Mouse (Mus musculus): ENCODE measurements around the gene Clmp. TPM values are rescaled to one million over a fixed set of nuclear protein-coding genes. Genes with fewer than 3 reads are reported as not detected.
"Not testable (repeated sequence)": the region's sequence is repeated elsewhere in the genome, so short reads cannot be mapped to it uniquely, and the experiment has no call there.

Gene Clmp
- polyA plus RNA-seq, 1 experiment: 2.0 TPM

DNA sequence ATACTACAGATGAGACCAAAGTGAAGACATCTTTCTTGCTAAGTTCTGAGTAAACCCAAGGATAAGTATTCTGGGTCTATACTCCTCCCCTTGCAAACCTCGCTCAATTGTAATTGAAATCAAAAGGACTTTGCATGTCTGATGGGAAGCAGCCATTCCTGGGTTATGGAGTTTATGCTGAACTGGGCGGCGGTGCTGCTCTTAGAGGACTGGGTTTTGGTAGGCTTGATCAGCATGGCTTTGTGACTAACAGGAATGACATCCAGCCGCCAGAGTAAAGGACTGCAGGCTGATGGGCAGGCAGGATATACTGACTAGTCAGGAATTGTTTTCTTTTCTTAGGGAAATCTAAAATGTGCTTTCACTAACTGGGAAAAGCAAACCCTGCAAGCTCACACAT is 82.2 kb downstream of the Clmp start:
- H3K27ac ChIP-seq (ENCODE audit: insufficient read depth, low read depth, low read length): no peak overlapping the region
- H3K4me3 ChIP-seq (ENCODE audit: insufficient read depth, low read length): no peak overlapping the region
- peaks cover 36% of the 10 kb centered on the region for H3K4me1 ChIP-seq (ENCODE audit: control insufficient read depth, insufficient read depth, low read length)
- TF ChIP-seq POLR2A (IDR thresholded peaks at IDR 0.05; ENCODE audit: borderline replicate concordance, low read depth, low read length) (no peak), CTCF (IDR thresholded peaks at IDR 0.05; ENCODE audit: low read depth, low read length) (no peak)

GRCm38 (mm10) chr9:40772246-40772645 is 86.5 kb downstream of the Clmp start:
- Histone ChIP-seq H3K27ac (ENCODE audit: insufficient read depth, low read depth, low read length) (no peak overlapping the region), H3K4me3 (ENCODE audit: insufficient read depth, low read length) (no peak overlapping the region)

GRCm38 (mm10) chr9:40773142-40773541 is 87.4 kb downstream of the Clmp start:
- not testable (repeated sequence) for H3K4me3 ChIP-seq (ENCODE audit: insufficient read depth, low read length); H3K27ac ChIP-seq (ENCODE audit: insufficient read depth, low read depth, low read length)
- peaks cover 10% of the 10 kb centered on the region for H3K4me1 ChIP-seq (ENCODE audit: control insufficient read depth, insufficient read depth, low read length)

More at GRCm38 (mm10) chr9:40772246-40772645, 86.5 kb downstream of the Clmp start:
- peaks cover 14% of the 10 kb centered on the region for H3K4me1 ChIP-seq (ENCODE audit: control insufficient read depth, insufficient read depth, low read length)
- TF ChIP-seq CTCF (IDR thresholded peaks at IDR 0.05; ENCODE audit: low read depth, low read length): no peak
- TF ChIP-seq POLR2A (IDR thresholded peaks at IDR 0.05; ENCODE audit: borderline replicate concordance, low read depth, low read length): no peak

DNA sequence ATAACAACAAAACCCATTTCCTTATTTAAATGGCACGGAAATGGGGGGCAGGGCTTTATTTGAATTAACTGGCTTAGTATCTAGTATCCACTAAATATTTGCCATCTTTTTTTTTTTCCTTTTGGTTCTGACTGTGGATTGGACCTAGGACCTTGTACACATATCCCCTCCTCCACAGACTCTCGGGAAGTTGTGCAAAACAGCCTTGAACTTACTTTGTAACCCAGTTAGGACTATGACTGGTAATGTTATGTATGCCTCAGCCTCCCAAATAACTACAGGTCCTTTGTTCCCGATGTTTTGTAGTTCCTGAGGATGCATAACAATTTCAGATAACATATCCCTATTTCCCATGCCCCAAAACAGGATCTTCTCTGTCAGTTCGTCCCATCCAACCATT is 88.1 kb downstream of the Clmp start:
- TF ChIP-seq POLR2A (IDR thresholded peaks at IDR 0.05; ENCODE audit: borderline replicate concordance, low read depth, low read length) (no peak), CTCF (IDR thresholded peaks at IDR 0.05; ENCODE audit: low read depth, low read length) (no peak)
- peaks cover 7% of the 10 kb centered on the region for H3K4me1 ChIP-seq (ENCODE audit: control insufficient read depth, insufficient read depth, low read length)
- no peak overlapping the region for H3K27ac ChIP-seq (ENCODE audit: insufficient read depth, low read depth, low read length)
- H3K4me3 ChIP-seq (ENCODE audit: insufficient read depth, low read length): no peak overlapping the region

- Histone ChIP-seq H3K27ac (ENCODE audit: insufficient read depth, low read depth, low read length) (no peak overlapping the region), H3K4me1 (ENCODE audit: control insufficient read depth, insufficient read depth, low read length) (peaks cover 18% of the 10 kb centered on the region), H3K4me3 (ENCODE audit: insufficient read depth, low read length) (no peak overlapping the region)
- TF ChIP-seq CTCF (IDR thresholded peaks at IDR 0.05; ENCODE audit: low read depth, low read length) (no peak), POLR2A (IDR thresholded peaks at IDR 0.05; ENCODE audit: borderline replicate concordance, low read depth, low read length) (no peak)
Measured at GRCm38 (mm10) chr9:40776044-40776443, 90.3 kb downstream of the Clmp start.

GRCm38 (mm10) chr9:40776459-40777248 is 90.9 kb downstream of the Clmp start:
- Histone ChIP-seq H3K27ac (ENCODE audit: insufficient read depth, low read depth, low read length) (no peak overlapping the region), H3K4me1 (ENCODE audit: control insufficient read depth, insufficient read depth, low read length) (peaks cover 24% of the 10 kb centered on the region), H3K4me3 (ENCODE audit: insufficient read depth, low read length) (no peak overlapping the region)
- no peak for TF ChIP-seq POLR2A (IDR thresholded peaks at IDR 0.05; ENCODE audit: borderline replicate concordance, low read depth, low read length)
- TF ChIP-seq CTCF (IDR thresholded peaks at IDR 0.05; ENCODE audit: low read depth, low read length): no peak

- H3K4me1 ChIP-seq (ENCODE audit: control insufficient read depth, insufficient read depth, low read length): peaks cover 48% of the 10 kb centered on the region
- peak overlapping the region; percentile 21; the same call in 1 of the 2 replicates for H3K27ac ChIP-seq (ENCODE audit: insufficient read depth, low read depth, low read length)
- TF ChIP-seq CTCF (IDR thresholded peaks at IDR 0.05; ENCODE audit: low read depth, low read length): no peak
- TF ChIP-seq POLR2A (IDR thresholded peaks at IDR 0.05; ENCODE audit: borderline replicate concordance, low read depth, low read length): no peak
- H3K4me3 ChIP-seq (ENCODE audit: insufficient read depth, low read length): no peak overlapping the region
Measured at GRCm38 (mm10) chr9:40780111-40780510, 94.3 kb downstream of the Clmp start.

DNA sequence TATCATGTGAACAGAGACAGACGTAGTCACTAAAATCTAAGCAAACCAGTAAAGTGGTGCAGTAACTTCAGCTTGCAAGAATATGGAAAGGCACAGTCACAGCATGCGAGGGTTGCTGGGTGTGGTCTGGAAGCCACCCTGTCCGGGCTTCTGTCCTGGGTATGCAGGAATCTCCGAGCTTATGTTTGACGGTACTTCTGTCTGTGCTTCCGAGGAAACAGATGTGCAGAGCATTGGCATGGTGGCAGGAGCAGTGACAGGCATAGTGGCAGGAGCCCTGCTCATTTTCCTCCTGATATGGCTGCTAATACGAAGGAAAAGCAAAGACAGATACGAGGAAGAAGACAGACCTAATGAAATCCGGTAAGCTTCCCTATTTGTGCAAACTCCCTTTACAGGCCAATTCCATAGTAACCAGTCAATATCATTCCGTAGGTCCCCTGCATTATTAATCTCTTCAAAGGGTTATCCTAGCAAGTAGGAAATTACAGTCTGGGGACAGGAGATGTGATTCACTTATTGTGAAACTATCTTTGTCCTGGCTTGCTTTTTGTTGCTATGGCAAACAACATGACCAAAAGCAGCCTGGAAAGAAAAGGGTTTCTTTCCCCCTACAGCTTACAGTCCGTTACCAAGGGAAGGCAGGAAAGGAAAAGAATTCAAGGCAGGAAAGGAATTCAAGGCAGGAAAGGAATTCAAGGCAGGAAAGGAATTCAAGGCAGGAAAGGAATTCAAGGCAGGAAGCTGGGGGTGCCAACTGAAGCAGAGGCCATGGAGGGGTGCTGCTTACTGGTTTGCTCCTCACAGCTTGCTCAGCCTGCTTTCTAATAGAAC is 95.3 kb downstream of the Clmp start:
- Histone ChIP-seq H3K27ac (ENCODE audit: insufficient read depth, low read depth, low read length) (peak overlapping the region; percentile 98), H3K4me3 (ENCODE audit: insufficient read depth, low read length) (peak overlapping the region; percentile 52), H3K4me1 (ENCODE audit: control insufficient read depth, insufficient read depth, low read length) (peaks cover 53% of the 10 kb centered on the region)
- TF ChIP-seq CTCF (IDR thresholded peaks at IDR 0.05; ENCODE audit: low read depth, low read length): no peak

- Histone ChIP-seq H3K4me3 (ENCODE audit: insufficient read depth, low read length) (peak overlapping the region; percentile 52), H3K4me1 (ENCODE audit: control insufficient read depth, insufficient read depth, low read length) (peaks cover 52% of the 10 kb centered on the region), H3K27ac (ENCODE audit: insufficient read depth, low read depth, low read length) (peak overlapping the region; percentile 98)
- TF ChIP-seq POLR2A (IDR thresholded peaks at IDR 0.05; ENCODE audit: borderline replicate concordance, low read depth, low read length) (no peak), CTCF (IDR thresholded peaks at IDR 0.05; ENCODE audit: low read depth, low read length) (no peak)
Measured at GRCm38 (mm10) chr9:40781726-40782581, 96.2 kb downstream of the Clmp start.

Data from bone marrow macrophage, adult 2 months (primary cell).